ENCODE assay signal across 10 mouse cellular contexts in genomic region chr5:139933476-139933875, GRCm38 (mm10). TPM values are rescaled to one million over a fixed set of nuclear protein-coding genes. Genes with fewer than 3 reads are reported as not detected.
DNase-seq lines count a peak whose midpoint lies in the region; ATAC-seq and TF ChIP-seq lines count a peak whose summit lies in the region.
"Had no signal": no experiment of that assay in that cellular context is flagged by ENCODE, and none has a peak within 500 bp of the region (broad histone marks: within the 10 kb centered on the region; RNA-seq: fewer than 3 reads in every experiment).

No protein-coding gene starts in this region.

- no peak for TF ChIP-seq POLR2A in bone marrow, adult 2 months (IDR thresholded peaks at IDR 0.05; ENCODE audit: borderline replicate concordance, control insufficient read depth, low read depth, low read length)

- H3K27me3 ChIP-seq in G1E (ENCODE audit: insufficient read depth, low read length): peaks cover 6% of the 10 kb centered on the region; the same call in 1 of the 2 replicates
- H3K27me3 ChIP-seq: embryonic facial prominence, embryonic 15.5 days had no signal

- H3K9me3 ChIP-seq in G1E (replicated peaks): no peaks in the 10 kb centered on the region
- H3K9me3 ChIP-seq: embryonic facial prominence, embryonic 15.5 days; limb, embryonic 15.5 days; stomach, embryonic 15.5 days had no signal

- DNase-seq in layer of hippocampus, adult 11-12 months (ENCODE audit: low spot score): peak; percentile 41
- no peak for DNase-seq in layer of hippocampus, adult 9-11 months
- DNase-seq in G1E (ENCODE audit: low spot score): no peak
- peak; percentile 57 for DNase-seq in kidney, postnatal 14 days
- DNase-seq in spleen, adult 12 weeks (ENCODE audit: low spot score): peak; percentile 41
- no peak for DNase-seq in urinary bladder, adult 18-20 months (ENCODE audit: low spot score in 2 of 2)

- TF ChIP-seq CTCF in G1E (IDR thresholded peaks at IDR 0.05; ENCODE audit: low read depth, low read length): peak; percentile 65
- peak; percentile 66 for TF ChIP-seq CTCF in bone marrow, adult 2 months (IDR thresholded peaks at IDR 0.05; ENCODE audit: control insufficient read depth, insufficient read depth, low read length)

- peaks cover 3% of the 10 kb centered on the region; the same call in 1 of the 2 replicates for H3K4me1 ChIP-seq in G1E (ENCODE audit: insufficient read depth, low read depth, low read length)
- no peaks in the 10 kb centered on the region for H3K4me1 ChIP-seq in bone marrow, adult 2 months (ENCODE audit: control insufficient read depth, insufficient read depth, low read length)

- WGBS in bone marrow, adult 2 months: 39% methylated on average over 7 of the region's 7 CpGs

- ATAC-seq in G1E (ENCODE audit: extremely low read depth, insufficient number of reproducible peaks, low FRiP score, poor library complexity, severe bottlenecking): no peak

- H3K4me3 ChIP-seq in G1E (ENCODE audit: low read depth, low read length): no peak overlapping the region
- no peak overlapping the region for H3K4me3 ChIP-seq in bone marrow, adult 2 months (replicated peaks; ENCODE audit: control insufficient read depth, low read depth, low read length)
- H3K4me3 ChIP-seq: embryonic facial prominence, embryonic 15.5 days; limb, embryonic 15.5 days; stomach, embryonic 15.5 days had no signal

- no peak overlapping the region for H3K27ac ChIP-seq in bone marrow, adult 2 months (ENCODE audit: control insufficient read depth, insufficient read depth, low read depth, low read length, poor library complexity)
- H3K27ac ChIP-seq: embryonic facial prominence, embryonic 15.5 days; limb, embryonic 15.5 days; stomach, embryonic 15.5 days had no signal

- no peaks in the 10 kb centered on the region for H3K36me3 ChIP-seq in G1E (replicated peaks)
- H3K36me3 ChIP-seq: embryonic facial prominence, embryonic 15.5 days; limb, embryonic 15.5 days; stomach, embryonic 15.5 days had no signal

RNA-seq across cellular contexts. Expression of gene Elfn1, which starts 25.7 kb away (rescaled TPM):
- total RNA-seq in G1E (2014; fragmentation: Nextera tagmentation) (not detected in 2 replicates), G1E (2017) (0.05 and 0.06 TPM in 2 replicates)
- polyA plus RNA-seq in G1E (2012): 0.02 TPM in 1 of 2 replicates, not detected in the other
- polyA plus RNA-seq in bone marrow, adult 2 months (2011; ENCODE audit: insufficient read depth, insufficient read length, low replicate concordance, missing spikeins): not detected in 2 replicates

Comparison
In these comparisons a context has a peak if more than half of its experiments do, and no peak if none do; other contexts are left out.
1. DNase-seq: peak in layer of hippocampus, adult 11-12 months (single experiment), kidney, postnatal 14 days (single experiment) and spleen, adult 12 weeks (single experiment); none in layer of hippocampus, adult 9-11 months (single experiment), G1E (single experiment) and urinary bladder, adult 18-20 months (0 of 2).